Mouse (Mus musculus) monocyte, adult 2 months (primary cell): ENCODE data around the gene Pcgf3.

Experiments
- DNase-seq, 2 experiments: peaks; one replicate each; pipeline ENCODE4 v3.0.0; 2022; ENCODE audit warnings: low spot score in 2 of 2, low read depth in 1 of 2

Pcgf3 gene

DNA sequence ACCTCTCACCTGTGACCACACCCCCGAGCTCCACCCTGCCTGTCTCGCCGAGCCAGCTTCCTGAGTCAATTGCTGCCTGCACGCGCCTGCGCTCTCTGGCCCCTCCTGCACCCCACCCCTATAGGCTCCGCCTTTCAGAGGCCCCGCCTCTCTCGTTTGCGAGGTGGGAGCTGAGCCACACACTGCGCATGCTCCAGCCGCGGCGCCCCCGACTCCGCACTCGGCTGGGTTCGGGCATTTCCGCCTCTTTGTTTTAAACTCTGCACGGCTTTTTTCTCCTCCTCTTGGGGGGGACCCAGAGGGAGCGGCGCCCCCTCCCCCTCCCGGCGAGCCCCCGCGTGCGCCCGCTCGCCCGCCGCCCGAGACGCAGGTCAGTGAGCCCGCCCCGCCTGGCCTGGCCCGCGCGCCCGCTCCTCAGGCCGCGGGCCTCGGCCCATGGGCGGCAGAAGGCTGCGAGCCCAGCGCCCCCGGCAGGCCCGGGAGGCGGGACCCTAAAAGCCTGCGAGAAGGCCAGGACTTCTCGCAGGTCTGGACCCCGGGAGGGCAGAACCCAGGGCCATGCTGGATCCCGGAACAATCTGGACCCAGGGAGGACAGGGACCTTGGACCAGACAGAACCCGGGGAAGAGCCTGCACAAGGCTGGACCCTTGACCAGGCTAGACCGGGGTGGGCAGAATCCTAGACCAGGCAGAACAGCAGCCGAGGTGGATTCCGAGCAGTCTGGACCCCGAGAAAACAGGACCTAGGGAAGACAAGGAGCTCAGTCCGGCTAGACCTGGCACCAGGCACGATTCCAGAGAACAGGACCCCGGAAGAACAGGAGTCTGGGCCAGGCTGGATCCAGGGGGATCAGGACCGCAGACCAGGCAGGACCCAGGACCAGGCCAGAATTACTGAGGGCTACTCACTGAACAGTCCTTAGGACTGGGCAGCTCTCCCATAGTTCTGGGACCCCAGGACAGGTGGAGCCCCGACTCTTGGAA is at the start of gene Pcgf3:
Gene Pcgf3 (plus strand): TSS at position 151 of the 984 bp plus-strand sequence.
- DNase-seq: peak; percentile 87 to 89

- DNase-seq: no peak
Measured at GRCm38 (mm10) chr5:108414711-108415110, 46.3 kb upstream of the Pcgf3 start.

GRCm38 (mm10) chr5:108422741-108423140 is 38.3 kb upstream of the Pcgf3 start:
- DNase-seq: no peak

DNA sequence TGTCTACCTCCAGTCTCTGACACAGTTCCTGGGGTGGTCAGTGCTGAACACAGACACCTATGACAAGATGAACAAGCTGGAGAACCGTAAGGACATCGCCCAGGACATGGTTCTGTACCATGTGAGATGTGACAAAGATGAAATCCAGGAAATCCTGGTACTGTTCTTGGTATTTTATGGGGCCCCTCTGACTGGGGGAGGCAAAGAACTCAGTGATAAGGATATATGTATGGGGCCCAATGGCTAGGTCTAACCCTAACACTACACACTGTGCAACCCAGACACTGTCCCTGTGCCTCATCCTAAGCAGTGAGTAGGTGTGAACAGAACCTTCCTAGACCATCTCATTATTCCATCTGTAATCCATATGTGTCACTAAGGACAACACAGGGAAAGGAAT is 37.6 kb upstream of the Pcgf3 start:
- DNase-seq: no peak

GRCm38 (mm10) chr5:108427186-108427585 is 33.8 kb upstream of the Pcgf3 start:
- DNase-seq: peak in 1 of 2 experiments; percentile 18

- no peak for DNase-seq
Measured at GRCm38 (mm10) chr5:108431196-108431595, 29.8 kb upstream of the Pcgf3 start.

GRCm38 (mm10) chr5:108433804-108434587 is 27.0 kb upstream of the Pcgf3 start, which contains the start of gene Atp5k:
TSS of gene Atp5k (minus strand) at chr5:108434448.
- peak; percentile 85 to 87 for DNase-seq

GRCm38 (mm10) chr5:108436101-108436500 is 24.9 kb upstream of the Pcgf3 start:
- no peak for DNase-seq

- DNase-seq: peak; percentile 70 to 80
Measured at GRCm38 (mm10) chr5:108446973-108447372, 14.1 kb upstream of the Pcgf3 start.

DNA sequence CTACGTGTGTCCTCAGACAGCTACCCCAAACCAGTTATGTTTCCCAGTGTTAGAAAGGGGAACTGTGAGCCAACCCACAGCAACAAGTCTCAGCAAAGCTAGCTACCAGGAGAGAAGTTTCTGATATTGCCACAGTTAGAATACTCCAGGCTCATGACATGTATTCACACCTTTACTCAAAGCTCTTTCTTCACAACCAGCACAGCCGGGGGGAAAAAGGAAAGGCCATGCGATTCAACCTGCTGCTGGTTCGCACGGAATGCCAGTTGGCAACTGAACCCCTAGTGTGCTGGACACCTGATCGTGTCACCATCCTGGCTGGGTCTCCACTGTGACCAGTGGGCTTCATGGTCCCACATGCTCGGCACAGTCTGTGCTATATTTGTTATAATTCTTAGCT is 13.2 kb upstream of the Pcgf3 start:
- no peak for DNase-seq

GRCm38 (mm10) chr5:108448785-108449668 is 12.0 kb upstream of the Pcgf3 start, which contains the start of gene Mfsd7a:
TSS of gene Mfsd7a (minus strand) at chr5:108448891.
- DNase-seq: peak in 1 of 2 experiments; percentile 46

DNA sequence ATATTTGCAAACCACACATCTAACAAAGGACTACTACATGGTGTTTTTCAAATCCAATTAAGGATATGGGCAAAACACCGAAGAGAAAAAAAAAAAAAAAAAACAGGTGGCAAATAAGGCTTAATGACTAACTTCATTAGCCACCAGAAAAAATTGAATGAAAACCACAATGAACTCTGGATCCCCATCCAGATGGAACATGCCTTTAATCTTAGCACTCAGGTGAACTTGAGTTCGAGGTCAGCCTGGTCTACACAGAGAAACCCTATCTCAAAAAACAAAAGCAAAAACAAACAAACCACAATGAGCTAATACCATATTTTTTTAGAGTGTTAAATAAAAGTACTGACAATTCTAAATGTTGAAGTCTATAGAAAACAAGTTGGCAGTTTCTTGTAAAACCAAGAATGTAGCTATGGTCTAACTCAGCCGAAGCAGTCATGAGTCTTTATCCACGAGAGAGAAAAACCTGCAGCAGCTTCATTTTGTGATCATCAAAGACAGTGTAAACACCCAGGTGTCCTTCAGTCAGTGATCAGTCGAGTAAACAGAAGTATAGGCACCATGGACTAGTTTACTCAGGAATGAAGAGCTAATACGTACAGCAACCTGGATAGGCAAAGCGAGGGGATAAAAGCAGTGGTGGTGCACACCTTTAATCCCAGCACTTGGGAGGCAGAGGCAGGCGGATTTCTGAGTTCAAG is 10.0 kb upstream of the Pcgf3 start:
- DNase-seq: no peak

GRCm38 (mm10) chr5:108451611-108452010 is 9.4 kb upstream of the Pcgf3 start:
- DNase-seq: no peak

DNA sequence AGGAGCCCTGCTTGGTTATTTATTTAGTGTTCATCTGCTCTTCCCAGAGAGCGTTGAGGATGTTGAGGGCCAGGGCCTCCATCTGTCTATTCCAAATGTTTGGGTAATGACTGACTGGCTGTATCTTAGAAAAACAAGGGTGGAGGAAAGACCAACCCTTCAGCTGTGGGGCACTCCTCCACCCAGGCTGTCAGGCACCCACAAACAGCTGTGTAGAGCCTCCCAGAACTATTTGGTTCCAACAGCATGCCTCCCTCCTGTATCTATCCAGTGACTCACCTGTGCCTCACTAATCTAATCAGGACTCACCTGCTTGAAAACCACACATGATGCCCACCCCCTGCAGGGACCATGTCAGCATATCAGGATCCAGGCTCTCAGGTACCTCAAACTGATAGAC is 8.6 kb upstream of the Pcgf3 start:
- DNase-seq: no peak

- DNase-seq: no peak
Measured at GRCm38 (mm10) chr5:108454094-108454493, 6.9 kb upstream of the Pcgf3 start.

GRCm38 (mm10) chr5:108458706-108459105 is 2.3 kb upstream of the Pcgf3 start:
- DNase-seq: no peak

DNA sequence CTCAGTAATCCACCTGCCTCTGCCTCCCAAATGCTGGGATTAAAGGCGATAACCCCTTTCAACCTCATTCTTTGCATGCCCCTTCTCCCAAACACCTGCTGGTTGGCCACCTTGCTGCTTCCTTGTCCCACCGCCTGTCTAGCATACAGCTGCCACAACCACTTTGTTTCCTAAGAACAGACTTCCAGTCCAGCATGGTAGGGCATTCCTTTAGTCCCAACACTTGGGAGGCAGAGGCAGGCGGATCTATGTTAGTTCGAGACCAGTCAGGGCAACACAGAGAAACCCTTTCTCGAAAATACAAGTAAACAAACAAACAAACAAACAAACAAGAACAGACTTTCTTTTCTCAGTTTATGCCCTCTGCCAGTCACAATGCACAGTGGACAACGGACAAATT is 571 bp upstream of the Pcgf3 start:
- DNase-seq: no peak

GRCm38 (mm10) chr5:108462446-108462845 is 1.4 kb downstream of the Pcgf3 start:
- DNase-seq: no peak

DNA sequence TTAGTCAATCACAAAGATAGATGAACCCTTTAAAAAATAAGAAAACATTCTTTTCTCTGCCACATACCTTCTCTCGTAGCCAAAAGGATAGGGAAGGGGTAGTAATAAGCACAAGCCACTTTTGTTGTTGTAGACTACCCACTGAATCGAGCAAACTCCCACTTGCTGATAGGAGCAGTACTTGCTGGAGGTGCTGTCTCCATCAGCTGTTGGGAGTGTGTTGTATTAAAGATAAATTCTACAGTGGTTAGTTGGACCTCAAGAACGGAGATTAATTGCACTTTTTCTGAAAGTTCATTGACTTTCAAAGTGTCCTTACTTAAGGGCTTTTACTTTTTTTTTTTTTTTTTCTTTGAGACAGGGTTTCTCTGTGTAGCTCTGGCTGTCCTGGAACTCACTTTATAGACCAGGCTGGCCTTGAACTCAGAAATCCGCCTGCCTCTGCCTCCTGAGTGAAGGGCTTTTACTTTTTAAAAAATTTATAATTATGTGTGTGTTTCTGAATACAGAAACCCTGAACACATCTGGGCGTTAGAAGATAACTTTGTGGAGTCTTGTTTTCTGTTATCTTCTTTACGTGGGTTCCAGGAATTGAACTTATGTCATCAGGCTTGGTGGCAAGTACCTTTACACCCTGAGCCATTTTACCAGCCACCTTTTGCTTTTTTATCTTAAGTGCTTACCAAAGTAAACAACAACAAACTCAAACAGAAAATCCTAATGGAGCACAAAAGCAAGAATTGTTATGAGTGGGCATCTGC is 4.3 kb downstream of the Pcgf3 start:
- DNase-seq: no peak
